Mouse (Mus musculus): Measurements from ENCODE around the gene Efs.
"Not testable (repeated sequence)": the region's sequence is repeated elsewhere in the genome, so short reads cannot be mapped to it uniquely, and the experiment has no call there.

Efs gene

GRCm38 (mm10) chr14:54948781-54949180 is 22.9 kb upstream of the Efs start:
- no peak for DNase-seq (ENCODE audit: low spot score in 2 of 2)

- DNase-seq (ENCODE audit: low spot score in 2 of 2), result not testable (repeated sequence)
These were observed 21.1 kb upstream of the Efs start for GRCm38 (mm10) chr14:54947008-54947407.

GRCm38 (mm10) chr14:54945975-54946704 is 20.2 kb upstream of the Efs start:
- no peak for DNase-seq (ENCODE audit: low spot score in 2 of 2)

- DNase-seq (ENCODE audit: low spot score in 2 of 2), result no peak
These were observed 19.0 kb upstream of the Efs start for GRCm38 (mm10) chr14:54944939-54945338.

- DNase-seq (ENCODE audit: low spot score in 2 of 2), result no peak
These were observed 18.0 kb upstream of the Efs start for GRCm38 (mm10) chr14:54943971-54944370.

GRCm38 (mm10) chr14:54942479-54942878 is 16.6 kb upstream of the Efs start:
- DNase-seq (ENCODE audit: low spot score in 2 of 2), result no peak

- DNase-seq (ENCODE audit: low spot score in 2 of 2), result no peak
These were observed 15.4 kb upstream of the Efs start for GRCm38 (mm10) chr14:54941024-54941978.

- DNase-seq (ENCODE audit: low spot score in 2 of 2), result no peak
These were observed 14.2 kb upstream of the Efs start for GRCm38 (mm10) chr14:54940176-54940530.

- DNase-seq (ENCODE audit: low spot score in 2 of 2), result peak; percentile 19 to 57
These were observed 13.7 kb upstream of the Efs start for GRCm38 (mm10) chr14:54939434-54940175.

GRCm38 (mm10) chr14:54938431-54939219 is 12.7 kb upstream of the Efs start:
- DNase-seq (ENCODE audit: low spot score in 2 of 2), result no peak

GRCm38 (mm10) chr14:54937361-54938182 is 11.6 kb upstream of the Efs start:
- DNase-seq (ENCODE audit: low spot score in 2 of 2), result no peak

GRCm38 (mm10) chr14:54936831-54937160 is 10.9 kb upstream of the Efs start:
- no peak for DNase-seq (ENCODE audit: low spot score in 2 of 2)

GRCm38 (mm10) chr14:54935904-54936830 is 10.2 kb upstream of the Efs start, which contains the start of gene Cmtm5:
Gene Cmtm5 (plus strand): TSS chr14:54936261.
- DNase-seq (ENCODE audit: low spot score in 2 of 2), result no peak

GRCm38 (mm10) chr14:54932645-54933150 is 6.8 kb upstream of the Efs start, which contains the start of gene Il25:
Gene Il25 (plus strand): TSS chr14:54932695.
- DNase-seq (ENCODE audit: low spot score in 2 of 2), result no peak

GRCm38 (mm10) chr14:54930431-54930830 is 4.5 kb upstream of the Efs start:
- DNase-seq (ENCODE audit: low spot score in 2 of 2), result no peak

- no peak for DNase-seq (ENCODE audit: low spot score in 2 of 2)
These were observed 3.9 kb upstream of the Efs start for GRCm38 (mm10) chr14:54929801-54930200.

- DNase-seq (ENCODE audit: low spot score in 2 of 2), result no peak
These were observed 1.4 kb upstream of the Efs start for GRCm38 (mm10) chr14:54927296-54927695.

- DNase-seq (ENCODE audit: low spot score in 2 of 2), result no peak
These were observed 654 bp upstream of the Efs start for GRCm38 (mm10) chr14:54926401-54927158.

All from spleen, postnatal 10 days (tissue).